Mouse (Mus musculus): ENCODE data around the gene Hoxc5. TPM values are rescaled to one million over a fixed set of nuclear protein-coding genes. Genes with fewer than 3 reads are reported as not detected.

Hoxc5 gene
- not detected for polyA plus RNA-seq (2017; shearing (Covaris generic))

GRCm38 (mm10) chr15:102967312-102967510 is at the start of gene Hoxc5:
TSS of gene Hoxc5 (plus strand) at chr15:102967443.

GRCm38 (mm10) chr15:102921053-102922011 is 45.9 kb upstream of the Hoxc5 start, which contains the start of gene Hoxc13:
TSS of gene Hoxc13 (plus strand) at chr15:102921103.

GRCm38 (mm10) chr15:102936279-102936972 is 30.8 kb upstream of the Hoxc5 start, which contains the start of gene Hoxc12:
TSS of gene Hoxc12 (plus strand) at chr15:102936757.

GRCm38 (mm10) chr15:102954192-102955006 is 12.8 kb upstream of the Hoxc5 start, which contains the start of gene Hoxc11:
TSS of gene Hoxc11 (plus strand) at chr15:102954427.

GRCm38 (mm10) chr15:102966776-102967311 is 399 bp upstream of the Hoxc5 start, which contains the start of gene Hoxc10:
TSS of gene Hoxc10 (plus strand) at chr15:102966796.

GRCm38 (mm10) chr15:102976171-102976570 is 8.9 kb downstream of the Hoxc5 start, which contains the start of gene Hoxc9:
TSS of gene Hoxc9 (plus strand) at chr15:102976439.

GRCm38 (mm10) chr15:102990461-102991397 is 23.5 kb downstream of the Hoxc5 start, which contains the start of gene Hoxc8:
TSS of gene Hoxc8 (plus strand) at chr15:102990607.

GRCm38 (mm10) chr15:102997939-102998355 is 30.7 kb downstream of the Hoxc5 start, which contains the start of gene Hoxc6:
TSS of gene Hoxc6 (plus strand) at chr15:102998257.

GRCm38 (mm10) chr15:103018636-103019035 is 51.4 kb downstream of the Hoxc5 start, which contains the start of gene Hoxc4:
TSS of gene Hoxc4 (plus strand) at chr15:103018934.

Other genes with a start within 250 kb of the Hoxc5 start
- gene Calcoco1, start 245.3 kb upstream of the Hoxc5 start, polyA plus RNA-seq (2017; shearing (Covaris generic)): 29.2 TPM
- gene Hoxc13, start 46.3 kb upstream of the Hoxc5 start, polyA plus RNA-seq (2017; shearing (Covaris generic)): not detected
- gene Hoxc12, start 30.7 kb upstream of the Hoxc5 start, polyA plus RNA-seq (2017; shearing (Covaris generic)): not detected
- not detected for gene Hoxc11, start 13.0 kb upstream of the Hoxc5 start, polyA plus RNA-seq (2017; shearing (Covaris generic))
- gene Hoxc10, start 647 bp upstream of the Hoxc5 start, polyA plus RNA-seq (2017; shearing (Covaris generic)): not detected
- gene Hoxc9, start 9.0 kb downstream of the Hoxc5 start, polyA plus RNA-seq (2017; shearing (Covaris generic)): not detected
- gene Hoxc8, start 23.2 kb downstream of the Hoxc5 start, polyA plus RNA-seq (2017; shearing (Covaris generic)): not detected
- not detected for gene Hoxc6, start 30.8 kb downstream of the Hoxc5 start, polyA plus RNA-seq (2017; shearing (Covaris generic))
- not detected for gene Hoxc4, start 51.5 kb downstream of the Hoxc5 start, polyA plus RNA-seq (2017; shearing (Covaris generic))
- 4.2 TPM for gene Smug1, start 199.6 kb downstream of the Hoxc5 start, polyA plus RNA-seq (2017; shearing (Covaris generic))

Data from effector memory CD4-positive, alpha-beta T cell, adult 5 months (primary cell).